Mouse (Mus musculus): ENCODE results near the gene Vps8. TPM values are rescaled to one million over a fixed set of nuclear protein-coding genes. Genes with fewer than 3 reads are reported as not detected.

Vps8 gene
- total and polyA plus RNA-seq, 3 experiments = 26.2 to 50.1 (median 30.3) TPM

GRCm38 (mm10) chr16:21589110-21589509, 166.2 kb downstream of the Vps8 start:
- Histone ChIP-seq H3K9me3 (replicated peaks) (no peaks in the 10 kb centered on the region), H3K36me3 (replicated peaks) (peaks cover 27% of the 10 kb centered on the region), H3K27me3 (ENCODE audit: insufficient read depth, low read length) (no peaks in the 10 kb centered on the region), H3K4me3 (ENCODE audit: low read depth, low read length) (no peak overlapping the region), H3K4me1 (ENCODE audit: insufficient read depth, low read depth, low read length) (no peaks in the 10 kb centered on the region)
- ATAC-seq (ENCODE audit: extremely low read depth, insufficient number of reproducible peaks, low FRiP score, poor library complexity, severe bottlenecking) (no peak), DNase-seq (ENCODE audit: low spot score) (no peak)
- no peak for TF ChIP-seq GATA1 (IDR thresholded peaks at IDR 0.05; ENCODE audit: borderline replicate concordance, low read length)
- no peak for TF ChIP-seq CTCF (IDR thresholded peaks at IDR 0.05; ENCODE audit: low read depth, low read length)
- TF ChIP-seq TAL1 (conservative IDR thresholded peaks at IDR 0.05; ENCODE audit: low read depth, low read length) = no peak
- TF ChIP-seq GATA2 (IDR thresholded peaks at IDR 0.05; ENCODE audit: borderline replicate concordance, low read depth, low read length) = no peak
- no peak for TF ChIP-seq POLR2AphosphoS5 (IDR thresholded peaks at IDR 0.05; ENCODE audit: insufficient replicate concordance, low read depth, low read length)

- H3K27me3 ChIP-seq (ENCODE audit: insufficient read depth, low read length) = no peaks in the 10 kb centered on the region
- DNase-seq (ENCODE audit: low spot score) (no peak), ATAC-seq (ENCODE audit: extremely low read depth, insufficient number of reproducible peaks, low FRiP score, poor library complexity, severe bottlenecking) (no peak)
- TF ChIP-seq POLR2AphosphoS5 (IDR thresholded peaks at IDR 0.05; ENCODE audit: insufficient replicate concordance, low read depth, low read length) (no peak), GATA2 (IDR thresholded peaks at IDR 0.05; ENCODE audit: borderline replicate concordance, low read depth, low read length) (no peak), GATA1 (IDR thresholded peaks at IDR 0.05; ENCODE audit: borderline replicate concordance, low read length) (no peak), CTCF (IDR thresholded peaks at IDR 0.05; ENCODE audit: low read depth, low read length) (no peak), TAL1 (conservative IDR thresholded peaks at IDR 0.05; ENCODE audit: low read depth, low read length) (no peak)
- H3K4me3 ChIP-seq (ENCODE audit: low read depth, low read length) = no peak overlapping the region
- peaks cover 32% of the 10 kb centered on the region for H3K36me3 ChIP-seq (replicated peaks)
- no peaks in the 10 kb centered on the region for H3K4me1 ChIP-seq (ENCODE audit: insufficient read depth, low read depth, low read length)
- no peaks in the 10 kb centered on the region for H3K9me3 ChIP-seq (replicated peaks)
Measured at GRCm38 (mm10) chr16:21590806-21591205, 167.9 kb downstream of the Vps8 start.

- no peaks in the 10 kb centered on the region for H3K9me3 ChIP-seq (replicated peaks)
- TF ChIP-seq CTCF (IDR thresholded peaks at IDR 0.05; ENCODE audit: low read depth, low read length) = no peak
- no peak for TF ChIP-seq GATA1 (IDR thresholded peaks at IDR 0.05; ENCODE audit: borderline replicate concordance, low read length)
- no peak for TF ChIP-seq TAL1 (conservative IDR thresholded peaks at IDR 0.05; ENCODE audit: low read depth, low read length)
- TF ChIP-seq POLR2AphosphoS5 (IDR thresholded peaks at IDR 0.05; ENCODE audit: insufficient replicate concordance, low read depth, low read length) = no peak
- TF ChIP-seq GATA2 (IDR thresholded peaks at IDR 0.05; ENCODE audit: borderline replicate concordance, low read depth, low read length) = no peak
- H3K36me3 ChIP-seq (replicated peaks) = peaks cover 34% of the 10 kb centered on the region
- H3K4me1 ChIP-seq (ENCODE audit: insufficient read depth, low read depth, low read length) = no peaks in the 10 kb centered on the region
- no peak for DNase-seq (ENCODE audit: low spot score)
- no peak overlapping the region for H3K4me3 ChIP-seq (ENCODE audit: low read depth, low read length)
- H3K27me3 ChIP-seq (ENCODE audit: insufficient read depth, low read length) = no peaks in the 10 kb centered on the region
- ATAC-seq (ENCODE audit: extremely low read depth, insufficient number of reproducible peaks, low FRiP score, poor library complexity, severe bottlenecking) = no peak
Measured at GRCm38 (mm10) chr16:21591511-21591910, 168.6 kb downstream of the Vps8 start.

- Histone ChIP-seq H3K9me3 (replicated peaks) (no peaks in the 10 kb centered on the region), H3K27me3 (ENCODE audit: insufficient read depth, low read length) (no peaks in the 10 kb centered on the region), H3K36me3 (replicated peaks) (peaks cover 16% of the 10 kb centered on the region), H3K4me3 (ENCODE audit: low read depth, low read length) (no peak overlapping the region), H3K4me1 (ENCODE audit: insufficient read depth, low read depth, low read length) (no peaks in the 10 kb centered on the region)
- ATAC-seq (ENCODE audit: extremely low read depth, insufficient number of reproducible peaks, low FRiP score, poor library complexity, severe bottlenecking) (no peak), DNase-seq (ENCODE audit: low spot score) (no peak)
- no peak for TF ChIP-seq POLR2AphosphoS5 (IDR thresholded peaks at IDR 0.05; ENCODE audit: insufficient replicate concordance, low read depth, low read length)
- TF ChIP-seq TAL1 (conservative IDR thresholded peaks at IDR 0.05; ENCODE audit: low read depth, low read length) = no peak
- TF ChIP-seq GATA2 (IDR thresholded peaks at IDR 0.05; ENCODE audit: borderline replicate concordance, low read depth, low read length) = no peak
- TF ChIP-seq GATA1 (IDR thresholded peaks at IDR 0.05; ENCODE audit: borderline replicate concordance, low read length) = no peak
- no peak for TF ChIP-seq CTCF (IDR thresholded peaks at IDR 0.05; ENCODE audit: low read depth, low read length)
Measured at GRCm38 (mm10) chr16:21595539-21595938, 172.6 kb downstream of the Vps8 start.

GRCm38 (mm10) chr16:21604354-21604753, 181.4 kb downstream of the Vps8 start:
- peaks cover 9% of the 10 kb centered on the region for H3K36me3 ChIP-seq (replicated peaks)
- no peaks in the 10 kb centered on the region for H3K4me1 ChIP-seq (ENCODE audit: insufficient read depth, low read depth, low read length)
- H3K9me3 ChIP-seq (replicated peaks) = no peaks in the 10 kb centered on the region
- H3K4me3 ChIP-seq (ENCODE audit: low read depth, low read length) = no peak overlapping the region
- DNase-seq (ENCODE audit: low spot score) (no peak), ATAC-seq (ENCODE audit: extremely low read depth, insufficient number of reproducible peaks, low FRiP score, poor library complexity, severe bottlenecking) (no peak)
- TF ChIP-seq GATA1 (IDR thresholded peaks at IDR 0.05; ENCODE audit: borderline replicate concordance, low read length) = no peak
- H3K27me3 ChIP-seq (ENCODE audit: insufficient read depth, low read length) = no peaks in the 10 kb centered on the region

GRCm38 (mm10) chr16:21606249-21607020, 183.5 kb downstream of the Vps8 start:
- TF ChIP-seq CTCF (IDR thresholded peaks at IDR 0.05; ENCODE audit: low read depth, low read length) = no peak
- TF ChIP-seq GATA1 (IDR thresholded peaks at IDR 0.05; ENCODE audit: borderline replicate concordance, low read length) = no peak
- TF ChIP-seq GATA2 (IDR thresholded peaks at IDR 0.05; ENCODE audit: borderline replicate concordance, low read depth, low read length) = no peak
- TF ChIP-seq POLR2AphosphoS5 (IDR thresholded peaks at IDR 0.05; ENCODE audit: insufficient replicate concordance, low read depth, low read length) = no peak
- TF ChIP-seq TAL1 (conservative IDR thresholded peaks at IDR 0.05; ENCODE audit: low read depth, low read length) = no peak
- H3K4me3 ChIP-seq (ENCODE audit: low read depth, low read length) = no peak overlapping the region
- DNase-seq (ENCODE audit: low spot score) = no peak
- no peaks in the 10 kb centered on the region for H3K27me3 ChIP-seq (ENCODE audit: insufficient read depth, low read length)
- H3K9me3 ChIP-seq (replicated peaks) = no peaks in the 10 kb centered on the region
- ATAC-seq (ENCODE audit: extremely low read depth, insufficient number of reproducible peaks, low FRiP score, poor library complexity, severe bottlenecking) = no peak
- H3K36me3 ChIP-seq (replicated peaks) = peaks cover 9% of the 10 kb centered on the region
- no peaks in the 10 kb centered on the region for H3K4me1 ChIP-seq (ENCODE audit: insufficient read depth, low read depth, low read length)
